21 mouse cellular contexts compared by ENCODE assay signal in genomic region chr6:146973406-146973805, GRCm38 (mm10). TPM values are rescaled to one million over a fixed set of nuclear protein-coding genes. Genes with fewer than 3 reads are reported as not detected.
"Had no signal": no experiment of that assay in that cellular context is flagged by ENCODE, and none has a peak within 500 bp of the region (broad histone marks: within the 10 kb centered on the region; RNA-seq: fewer than 3 reads in every experiment).

No protein-coding gene starts in this region.

- H3K4me1 ChIP-seq: limb, embryonic 10.5 days; neural tube, embryonic 13.5 days had no signal

- H3K4me2 ChIP-seq: liver, embryonic 11.5 days; liver, embryonic 15.5 days; midbrain, embryonic 11.5 days; neural tube, embryonic 13.5 days had no signal

- H3K9me3 ChIP-seq: limb, embryonic 10.5 days; liver, embryonic 15.5 days; megakaryocyte, embryonic 14.5 days; neural tube, embryonic 13.5 days had no signal

- H3K36me3 ChIP-seq: liver, embryonic 15.5 days; neural tube, embryonic 13.5 days had no signal

- DNase-seq: kidney, postnatal 10 days; kidney, postnatal 4 days; lung, adult 2 months; lung, postnatal 10 days; retina, postnatal 1 day; right cerebral cortex, postnatal 4 days; spleen, adult 18-20 months; thymus, postnatal 36 days had no signal

- H3K27me3 ChIP-seq: liver, embryonic 15.5 days; megakaryocyte, embryonic 14.5 days; neural tube, embryonic 13.5 days had no signal

- H3K27ac ChIP-seq: left cerebral cortex, adult 2 months; limb, embryonic 10.5 days; liver, embryonic 15.5 days; macrophage; neural tube, embryonic 13.5 days had no signal

- ATAC-seq: midbrain, embryonic 16.5 days had no signal

- H3K4me3 ChIP-seq: left cerebral cortex, adult 2 months; limb, embryonic 10.5 days; liver, embryonic 15.5 days; megakaryocyte, embryonic 14.5 days; neural tube, embryonic 13.5 days had no signal

- H3K9ac ChIP-seq: liver, embryonic 15.5 days; neural tube, embryonic 13.5 days had no signal

RNA-seq across cellular contexts. Expression of gene 1700034J05Rik, which starts 19.2 kb away (rescaled TPM):
- total RNA-seq: layer of hippocampus, adult 8-10 months; layer of hippocampus, postnatal 25 days; left cerebral cortex, adult 2 months; left cerebral cortex, postnatal 14 days had no signal
- polyA plus RNA-seq: lung, adult 2 months; macrophage; neural tube, embryonic 13.5 days; thymus, postnatal 0 days had no signal
